Mouse (Mus musculus): Measurements from ENCODE around the gene Mybpc2. TPM values are rescaled to one million over a fixed set of nuclear protein-coding genes. Genes with fewer than 3 reads are reported as not detected.

Mybpc2 gene
- total and polyA plus RNA-seq, 3 experiments = 0.05 TPM; not detected in 2

DNA sequence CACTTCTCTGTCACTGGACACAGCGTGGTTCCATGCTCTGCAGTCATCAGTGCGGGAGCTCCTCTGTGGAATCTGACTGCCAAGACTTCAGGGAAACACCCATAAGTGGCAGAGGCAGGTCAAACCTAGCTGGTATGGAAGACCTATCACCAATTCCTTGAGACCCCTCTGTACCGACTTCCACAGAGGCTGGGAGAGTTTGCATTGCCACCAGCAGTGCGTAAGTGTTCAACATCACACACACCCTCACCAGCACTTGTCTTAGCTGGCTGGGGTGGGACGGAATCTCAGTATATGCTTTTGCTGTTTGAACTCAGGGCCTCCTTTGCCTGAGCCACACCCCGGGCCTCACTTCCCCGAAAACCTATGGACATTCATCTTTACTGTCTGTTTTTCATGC is 36.5 kb downstream of the Mybpc2 start:
- no peaks in the 10 kb centered on the region; the same call in 1 of the 2 replicates for H3K27me3 ChIP-seq (ENCODE audit: insufficient read depth, low read length)
- no peak for TF ChIP-seq GATA1 (IDR thresholded peaks at IDR 0.05; ENCODE audit: borderline replicate concordance, low read length)
- no peak for TF ChIP-seq TAL1 (conservative IDR thresholded peaks at IDR 0.05; ENCODE audit: low read depth, low read length)
- TF ChIP-seq GATA2 (IDR thresholded peaks at IDR 0.05; ENCODE audit: borderline replicate concordance, low read depth, low read length) = no peak
- no peak for TF ChIP-seq POLR2AphosphoS5 (IDR thresholded peaks at IDR 0.05; ENCODE audit: insufficient replicate concordance, low read depth, low read length)
- no peak for TF ChIP-seq CTCF (IDR thresholded peaks at IDR 0.05; ENCODE audit: low read depth, low read length)
- peaks cover 25% of the 10 kb centered on the region for H3K4me1 ChIP-seq (ENCODE audit: insufficient read depth, low read depth, low read length)
- H3K36me3 ChIP-seq (replicated peaks) = peaks cover 76% of the 10 kb centered on the region
- H3K4me3 ChIP-seq (ENCODE audit: low read depth, low read length) = no peak overlapping the region
- DNase-seq (ENCODE audit: low spot score) (no peak), ATAC-seq (ENCODE audit: extremely low read depth, insufficient number of reproducible peaks, low FRiP score, poor library complexity, severe bottlenecking) (no peak)
- no peaks in the 10 kb centered on the region for H3K9me3 ChIP-seq (replicated peaks)

DNA sequence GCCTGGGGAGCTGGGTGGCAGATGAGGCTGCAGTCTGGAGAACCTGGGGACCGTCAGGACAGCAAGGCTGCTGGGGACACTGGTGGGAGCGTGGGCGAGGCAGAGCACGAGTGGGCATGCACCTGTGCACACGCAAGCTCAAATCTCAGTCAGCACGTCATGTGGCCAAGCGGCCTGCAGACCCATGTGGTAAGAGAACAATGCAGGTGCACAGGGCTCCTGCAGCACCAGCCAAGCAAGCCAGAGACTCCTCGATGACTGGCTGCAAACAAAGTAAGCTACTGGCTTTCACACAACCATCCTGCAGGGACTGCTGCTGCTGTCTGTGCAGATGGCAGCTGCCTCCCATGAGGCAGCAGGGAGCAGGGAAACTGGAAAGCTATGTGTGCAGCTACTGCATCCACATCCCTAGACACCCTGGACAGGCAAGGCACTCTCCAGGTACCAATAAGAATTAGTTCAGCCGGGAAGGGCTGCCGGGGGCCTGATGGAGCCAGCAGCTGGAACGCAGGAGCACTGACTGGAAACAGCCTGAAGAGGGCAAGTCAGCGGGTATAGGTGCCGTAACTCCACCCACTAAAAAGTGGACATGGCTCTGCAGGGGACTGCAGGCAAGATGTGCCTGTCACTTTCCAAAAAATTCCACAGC is 37.4 kb downstream of the Mybpc2 start:
- Histone ChIP-seq H3K27me3 (ENCODE audit: insufficient read depth, low read length) (no peaks in the 10 kb centered on the region; the same call in 1 of the 2 replicates), H3K9me3 (replicated peaks) (no peaks in the 10 kb centered on the region), H3K4me1 (ENCODE audit: insufficient read depth, low read depth, low read length) (peaks cover 34% of the 10 kb centered on the region), H3K36me3 (replicated peaks) (peaks cover 68% of the 10 kb centered on the region), H3K4me3 (ENCODE audit: low read depth, low read length) (no peak overlapping the region)
- TF ChIP-seq GATA1 (IDR thresholded peaks at IDR 0.05; ENCODE audit: borderline replicate concordance, low read length) (no peak), GATA2 (IDR thresholded peaks at IDR 0.05; ENCODE audit: borderline replicate concordance, low read depth, low read length) (no peak), CTCF (IDR thresholded peaks at IDR 0.05; ENCODE audit: low read depth, low read length) (no peak)
- ATAC-seq (ENCODE audit: extremely low read depth, insufficient number of reproducible peaks, low FRiP score, poor library complexity, severe bottlenecking) = no peak
- DNase-seq (ENCODE audit: low spot score) = no peak

DNA sequence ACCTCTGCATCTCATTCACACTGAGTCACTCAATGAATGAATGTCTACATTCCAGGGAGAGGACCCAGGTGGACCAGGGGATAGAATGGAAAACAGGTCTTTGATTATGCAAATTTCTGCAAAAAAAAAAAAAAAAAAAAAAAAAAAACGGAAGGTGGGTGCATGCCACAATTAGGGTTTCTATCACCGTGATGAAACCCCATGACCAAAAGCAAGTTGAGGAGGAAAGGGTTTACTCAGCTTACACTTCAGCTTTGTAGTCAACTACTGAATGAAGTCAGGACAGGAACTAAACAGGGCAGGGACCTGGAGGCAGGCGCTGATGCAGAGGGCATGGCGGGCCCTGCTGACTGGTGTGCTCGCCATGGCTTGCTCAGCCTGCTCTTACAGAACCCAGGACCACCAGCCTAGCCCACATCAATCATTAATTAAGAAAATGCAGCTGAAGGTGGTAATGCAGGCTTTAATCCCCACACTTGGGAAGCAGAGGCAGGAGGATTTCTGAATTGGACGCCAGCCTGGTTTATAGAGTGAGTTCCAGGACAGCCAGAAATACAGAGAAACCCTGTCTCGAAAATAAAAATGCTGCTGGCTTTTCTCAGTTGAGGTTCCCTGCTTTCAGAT is 38.8 kb downstream of the Mybpc2 start:
- no peaks in the 10 kb centered on the region for H3K9me3 ChIP-seq (replicated peaks)
- peaks cover 34% of the 10 kb centered on the region for H3K4me1 ChIP-seq (ENCODE audit: insufficient read depth, low read depth, low read length)
- H3K36me3 ChIP-seq (replicated peaks) = peaks cover 54% of the 10 kb centered on the region
- peaks cover 3% of the 10 kb centered on the region for H3K27me3 ChIP-seq (ENCODE audit: insufficient read depth, low read length)
- no peak for TF ChIP-seq CTCF (IDR thresholded peaks at IDR 0.05; ENCODE audit: low read depth, low read length)
- no peak for TF ChIP-seq GATA2 (IDR thresholded peaks at IDR 0.05; ENCODE audit: borderline replicate concordance, low read depth, low read length)
- TF ChIP-seq POLR2AphosphoS5 (IDR thresholded peaks at IDR 0.05; ENCODE audit: insufficient replicate concordance, low read depth, low read length) = no peak
- no peak for TF ChIP-seq GATA1 (IDR thresholded peaks at IDR 0.05; ENCODE audit: borderline replicate concordance, low read length)
- TF ChIP-seq TAL1 (conservative IDR thresholded peaks at IDR 0.05; ENCODE audit: low read depth, low read length) = no peak
- DNase-seq (ENCODE audit: low spot score) = no peak
- H3K4me3 ChIP-seq (ENCODE audit: low read depth, low read length) = no peak overlapping the region
- ATAC-seq (ENCODE audit: extremely low read depth, insufficient number of reproducible peaks, low FRiP score, poor library complexity, severe bottlenecking) = no peak

DNA sequence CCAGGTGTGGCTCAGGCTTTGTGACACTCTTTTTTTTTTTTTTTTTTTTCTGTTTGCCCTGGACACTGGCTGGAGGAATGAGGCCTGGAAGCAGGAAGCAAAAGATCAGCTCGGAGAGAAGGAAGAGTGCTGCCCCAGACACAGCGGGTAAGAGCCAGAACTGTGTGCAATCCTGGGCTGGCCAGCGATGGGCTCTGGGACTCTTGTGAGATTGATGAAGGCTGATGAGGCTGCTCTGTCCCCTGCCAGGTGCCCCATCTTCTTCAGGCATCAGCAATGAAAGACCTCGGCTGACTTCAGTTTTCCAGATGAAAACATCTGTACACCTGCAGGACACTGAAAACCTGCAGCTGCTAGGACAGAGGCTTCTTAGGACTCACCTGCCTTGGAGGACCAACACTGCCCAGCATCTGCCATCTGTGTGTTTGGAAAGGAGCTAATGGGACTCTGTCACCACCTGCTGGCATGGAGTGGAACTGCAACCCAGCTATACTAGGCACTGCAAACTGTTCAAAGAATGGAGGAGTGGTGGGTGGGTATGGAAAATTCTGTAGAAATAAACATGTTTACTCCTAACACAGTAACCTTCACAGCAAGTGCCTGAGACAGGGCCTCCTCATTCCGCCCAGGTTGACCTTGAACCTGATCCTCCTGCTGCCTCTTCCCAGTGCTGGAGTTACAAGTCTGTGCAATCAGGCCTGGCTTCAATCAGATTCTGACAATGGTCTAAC is 39.5 kb downstream of the Mybpc2 start:
- Histone ChIP-seq H3K9me3 (replicated peaks) (no peaks in the 10 kb centered on the region), H3K4me3 (ENCODE audit: low read depth, low read length) (no peak overlapping the region), H3K4me1 (ENCODE audit: insufficient read depth, low read depth, low read length) (peaks cover 34% of the 10 kb centered on the region), H3K36me3 (replicated peaks) (peaks cover 47% of the 10 kb centered on the region), H3K27me3 (ENCODE audit: insufficient read depth, low read length) (peaks cover 7% of the 10 kb centered on the region)
- TF ChIP-seq CTCF (IDR thresholded peaks at IDR 0.05; ENCODE audit: low read depth, low read length) (peak; percentile 100), POLR2AphosphoS5 (IDR thresholded peaks at IDR 0.05; ENCODE audit: insufficient replicate concordance, low read depth, low read length) (no peak), GATA2 (IDR thresholded peaks at IDR 0.05; ENCODE audit: borderline replicate concordance, low read depth, low read length) (no peak), GATA1 (IDR thresholded peaks at IDR 0.05; ENCODE audit: borderline replicate concordance, low read length) (no peak), TAL1 (conservative IDR thresholded peaks at IDR 0.05; ENCODE audit: low read depth, low read length) (no peak)
- ATAC-seq (ENCODE audit: extremely low read depth, insufficient number of reproducible peaks, low FRiP score, poor library complexity, severe bottlenecking) (no peak), DNase-seq (ENCODE audit: low spot score) (peak; percentile 37)

DNA sequence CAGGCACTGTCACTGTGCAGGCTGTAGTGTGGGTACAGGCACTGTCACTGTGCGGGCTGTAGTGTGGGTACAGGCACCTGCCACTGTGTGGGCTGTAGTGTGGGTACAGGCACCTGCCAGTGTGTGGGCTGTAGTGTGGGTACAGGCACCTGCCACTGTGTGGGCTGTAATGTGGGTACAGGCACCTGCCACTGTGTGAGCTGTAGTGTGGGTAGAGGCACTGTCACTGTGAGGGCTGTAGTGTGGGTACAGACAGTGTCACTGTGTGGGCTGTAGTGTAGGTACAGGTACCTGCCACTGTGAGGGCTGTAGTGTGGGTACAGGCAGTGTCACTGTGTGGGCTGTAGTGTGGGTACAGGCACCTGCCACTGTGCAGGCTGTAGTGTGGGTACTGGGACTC is 40.3 kb downstream of the Mybpc2 start:
- no peak for ATAC-seq (ENCODE audit: extremely low read depth, insufficient number of reproducible peaks, low FRiP score, poor library complexity, severe bottlenecking)
- no peaks in the 10 kb centered on the region for H3K9me3 ChIP-seq (replicated peaks)
- TF ChIP-seq GATA1 (IDR thresholded peaks at IDR 0.05; ENCODE audit: borderline replicate concordance, low read length) = no peak
- no peak for TF ChIP-seq TAL1 (conservative IDR thresholded peaks at IDR 0.05; ENCODE audit: low read depth, low read length)
- TF ChIP-seq GATA2 (IDR thresholded peaks at IDR 0.05; ENCODE audit: borderline replicate concordance, low read depth, low read length) = no peak
- TF ChIP-seq CTCF (IDR thresholded peaks at IDR 0.05; ENCODE audit: low read depth, low read length) = no peak
- TF ChIP-seq POLR2AphosphoS5 (IDR thresholded peaks at IDR 0.05; ENCODE audit: insufficient replicate concordance, low read depth, low read length) = no peak
- peak overlapping the region; percentile 29; the same call in 1 of the 2 replicates for H3K4me3 ChIP-seq (ENCODE audit: low read depth, low read length)
- DNase-seq (ENCODE audit: low spot score) = no peak
- H3K27me3 ChIP-seq (ENCODE audit: insufficient read depth, low read length) = peaks cover 16% of the 10 kb centered on the region
- peaks cover 39% of the 10 kb centered on the region for H3K36me3 ChIP-seq (replicated peaks)
- H3K4me1 ChIP-seq (ENCODE audit: insufficient read depth, low read depth, low read length) = peaks cover 40% of the 10 kb centered on the region

DNA sequence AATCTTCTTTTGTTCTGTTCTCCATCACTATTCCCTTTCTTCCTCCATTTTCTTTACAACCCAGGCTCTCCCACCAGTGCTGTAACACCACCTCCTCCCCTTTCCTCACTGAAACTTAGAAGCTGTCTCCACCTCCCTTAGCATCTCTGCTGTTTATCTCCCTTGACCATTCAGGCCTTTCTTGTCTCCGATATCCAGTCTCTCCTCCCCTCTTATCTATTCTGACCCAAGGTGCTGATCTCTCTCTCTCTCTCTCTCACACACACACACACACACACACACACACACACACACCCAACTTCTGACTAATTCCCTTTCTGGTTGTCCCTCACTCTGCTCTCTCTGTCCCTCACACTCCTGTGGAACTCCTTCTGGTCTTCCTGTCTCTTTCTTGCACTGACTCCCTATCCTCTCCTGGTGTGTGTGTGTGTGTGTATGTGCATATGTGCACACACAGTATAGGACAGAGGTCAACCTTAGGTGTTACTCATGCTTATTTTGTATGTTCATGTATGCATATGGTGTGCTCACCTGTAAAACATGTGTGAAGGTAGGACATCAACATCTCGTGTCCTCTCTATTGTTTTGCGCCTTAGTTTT is 41.5 kb downstream of the Mybpc2 start:
- Histone ChIP-seq H3K9me3 (replicated peaks) (no peaks in the 10 kb centered on the region), H3K27me3 (ENCODE audit: insufficient read depth, low read length) (peaks cover 21% of the 10 kb centered on the region), H3K4me1 (ENCODE audit: insufficient read depth, low read depth, low read length) (peaks cover 40% of the 10 kb centered on the region), H3K36me3 (replicated peaks) (peaks cover 28% of the 10 kb centered on the region), H3K4me3 (ENCODE audit: low read depth, low read length) (no peak overlapping the region; the same call in 1 of the 2 replicates)
- ATAC-seq (ENCODE audit: extremely low read depth, insufficient number of reproducible peaks, low FRiP score, poor library complexity, severe bottlenecking) (peak; percentile 96), DNase-seq (ENCODE audit: low spot score) (peak; percentile 70)
- TF ChIP-seq TAL1 (conservative IDR thresholded peaks at IDR 0.05; ENCODE audit: low read depth, low read length) (peak; percentile 78), GATA2 (IDR thresholded peaks at IDR 0.05; ENCODE audit: borderline replicate concordance, low read depth, low read length) (no peak)

Data from G1E (cell line).